Mouse (Mus musculus): ENCODE results near the gene Tcf21. TPM values are rescaled to one million over a fixed set of nuclear protein-coding genes. Genes with fewer than 3 reads are reported as not detected.

Tcf21 gene
- polyA plus RNA-seq, 1 experiment, result not detected

DNA sequence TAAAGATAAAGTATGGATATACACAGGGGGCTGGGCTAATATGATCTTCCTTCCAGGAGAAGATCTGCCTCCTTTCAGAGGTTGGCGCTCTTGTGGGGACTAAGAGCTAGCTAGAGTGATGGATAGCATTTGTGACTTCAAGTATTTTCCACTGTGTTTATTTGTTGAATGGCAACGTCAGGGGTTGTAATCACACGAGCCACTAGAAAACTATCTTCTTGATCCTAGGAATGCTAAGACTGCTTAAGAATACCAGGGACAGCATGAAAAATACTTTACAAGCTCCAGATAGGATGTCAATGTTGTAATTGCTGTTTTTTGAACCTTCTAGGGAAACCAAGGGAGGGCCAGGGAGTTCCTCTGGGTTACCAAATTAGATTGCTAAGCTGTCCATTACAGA, 25.4 kb upstream of the Tcf21 start:
- Histone ChIP-seq H3ac (ENCODE audit: control insufficient read depth, insufficient read length, low read depth) (no peak overlapping the region), H3K79me3 (ENCODE audit: low read depth) (no peaks in the 10 kb centered on the region), H3K79me2 (ENCODE audit: control insufficient read depth, insufficient read depth) (no peaks in the 10 kb centered on the region), H3K36me3 (ENCODE audit: control insufficient read depth, insufficient read depth) (no peaks in the 10 kb centered on the region), H3K27me3 (ENCODE audit: control insufficient read depth, insufficient read depth, insufficient read length) (peaks cover 22% of the 10 kb centered on the region), H3K4me3 (ENCODE audit: insufficient read depth, poor library complexity, severe bottlenecking) (no peak overlapping the region)
- TF ChIP-seq CEBPB (IDR thresholded peaks at IDR 0.05; ENCODE audit: low read depth), result no peak
- TF ChIP-seq MYOD1 (IDR thresholded peaks at IDR 0.05; ENCODE audit: control insufficient read depth, insufficient read length, low read depth), result no peak
- no peak for TF ChIP-seq CTCF (IDR thresholded peaks at IDR 0.05; ENCODE audit: control insufficient read depth, insufficient read depth, insufficient read length)
- TF ChIP-seq MYOG (IDR thresholded peaks at IDR 0.05; ENCODE audit: control insufficient read depth, extremely low read depth, insufficient read length), result no peak
- no peak for TF ChIP-seq MAX (IDR thresholded peaks at IDR 0.05)

DNA sequence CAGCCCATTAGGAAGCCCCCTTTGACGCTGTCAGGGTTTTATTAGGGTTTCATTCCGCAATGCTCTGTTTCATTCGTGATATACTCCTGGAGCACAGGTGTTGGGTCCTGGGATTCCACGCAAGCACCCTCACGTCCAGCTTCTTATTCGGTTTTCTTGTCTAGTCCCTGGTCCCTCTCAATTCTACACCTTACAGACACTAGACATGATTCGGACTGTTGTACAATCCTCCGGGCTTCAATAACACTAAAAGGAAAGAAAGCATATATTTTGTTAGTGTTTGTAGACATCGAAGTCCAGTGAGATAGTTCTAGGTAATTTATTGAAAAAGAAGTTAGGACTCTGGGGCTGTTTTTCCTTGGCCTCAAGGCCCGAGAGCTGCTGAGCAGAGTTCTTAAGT, 24.8 kb upstream of the Tcf21 start:
- Histone ChIP-seq H3K4me3 (ENCODE audit: insufficient read depth, poor library complexity, severe bottlenecking) (no peak overlapping the region), H3K79me3 (ENCODE audit: low read depth) (no peaks in the 10 kb centered on the region), H3K36me3 (ENCODE audit: control insufficient read depth, insufficient read depth) (no peaks in the 10 kb centered on the region), H3K79me2 (ENCODE audit: control insufficient read depth, insufficient read depth) (no peaks in the 10 kb centered on the region), H3K27me3 (ENCODE audit: control insufficient read depth, insufficient read depth, insufficient read length) (peaks cover 22% of the 10 kb centered on the region), H3ac (ENCODE audit: control insufficient read depth, insufficient read length, low read depth) (no peak overlapping the region)
- TF ChIP-seq MYOD1 (IDR thresholded peaks at IDR 0.05; ENCODE audit: control insufficient read depth, insufficient read length, low read depth) (no peak), USF1 (IDR thresholded peaks at IDR 0.05; ENCODE audit: low read depth) (no peak), CEBPB (IDR thresholded peaks at IDR 0.05; ENCODE audit: low read depth) (no peak), FOSL1 (IDR thresholded peaks at IDR 0.05; ENCODE audit: insufficient read depth, low read length, poor library complexity, severe bottlenecking) (no peak), CTCF (IDR thresholded peaks at IDR 0.05; ENCODE audit: control insufficient read depth, insufficient read depth, insufficient read length) (no peak), MYOG (IDR thresholded peaks at IDR 0.05; ENCODE audit: control insufficient read depth, extremely low read depth, insufficient read length) (no peak), MAX (IDR thresholded peaks at IDR 0.05) (no peak)

DNA sequence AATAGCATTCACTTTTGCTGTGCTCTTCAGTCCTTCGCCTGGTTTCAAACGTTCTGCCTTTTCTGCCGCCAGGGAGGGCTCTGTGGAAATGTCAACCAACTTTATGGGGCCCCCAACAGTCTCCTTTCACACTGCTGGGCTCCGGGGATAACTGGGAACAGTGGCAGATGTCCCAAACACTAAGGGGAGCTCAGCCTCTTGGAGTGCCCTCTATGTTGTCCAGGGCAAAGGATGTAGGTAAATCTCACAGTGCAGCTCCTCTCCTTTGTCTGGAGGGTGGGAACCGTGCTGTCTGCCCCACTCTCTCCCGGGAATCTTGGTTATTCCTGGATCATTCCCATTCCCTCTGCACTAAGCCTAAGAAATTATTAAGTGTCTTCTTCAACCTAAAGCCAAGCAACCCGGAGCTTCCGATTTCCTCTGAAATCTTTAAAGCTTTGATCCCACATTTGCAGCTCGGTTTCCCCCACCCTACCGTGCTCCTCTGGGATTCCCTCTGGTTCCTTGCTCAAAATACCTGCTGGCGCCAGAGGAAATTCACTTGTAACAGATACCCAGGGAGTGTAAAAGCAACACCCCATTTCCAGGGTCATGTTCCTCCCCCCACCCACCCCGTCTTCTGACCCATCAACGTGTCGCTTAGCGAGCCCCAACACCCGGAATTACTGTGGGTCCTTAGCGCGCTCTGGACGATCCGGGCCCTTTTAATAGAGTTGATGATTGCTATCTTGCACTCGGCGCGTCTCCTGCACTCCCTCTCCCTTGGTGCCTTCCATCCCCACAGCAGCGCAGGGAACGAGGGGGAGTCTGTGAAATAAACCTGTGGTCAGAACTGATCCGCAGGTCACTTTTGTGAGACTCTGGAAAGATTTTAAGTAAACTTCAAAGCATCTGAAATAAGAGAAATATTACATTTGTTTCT, 23.7 kb upstream of the Tcf21 start:
- H3K4me3 ChIP-seq (ENCODE audit: insufficient read depth, poor library complexity, severe bottlenecking), result no peak overlapping the region
- no peaks in the 10 kb centered on the region for H3K79me2 ChIP-seq (ENCODE audit: control insufficient read depth, insufficient read depth)
- TF ChIP-seq CTCF (IDR thresholded peaks at IDR 0.05; ENCODE audit: control insufficient read depth, insufficient read depth, insufficient read length), result no peak
- no peak for TF ChIP-seq MYOD1 (IDR thresholded peaks at IDR 0.05; ENCODE audit: control insufficient read depth, insufficient read length, low read depth)
- no peak for TF ChIP-seq MYOG (IDR thresholded peaks at IDR 0.05; ENCODE audit: control insufficient read depth, extremely low read depth, insufficient read length)
- TF ChIP-seq MAX (IDR thresholded peaks at IDR 0.05), result no peak
- TF ChIP-seq CEBPB (IDR thresholded peaks at IDR 0.05; ENCODE audit: low read depth), result no peak
- no peak for TF ChIP-seq FOSL1 (IDR thresholded peaks at IDR 0.05; ENCODE audit: insufficient read depth, low read length, poor library complexity, severe bottlenecking)
- no peak for TF ChIP-seq USF1 (IDR thresholded peaks at IDR 0.05; ENCODE audit: low read depth)
- no peak overlapping the region for H3ac ChIP-seq (ENCODE audit: control insufficient read depth, insufficient read length, low read depth)
- H3K36me3 ChIP-seq (ENCODE audit: control insufficient read depth, insufficient read depth), result no peaks in the 10 kb centered on the region
- peaks cover 21% of the 10 kb centered on the region for H3K27me3 ChIP-seq (ENCODE audit: control insufficient read depth, insufficient read depth, insufficient read length)
- H3K79me3 ChIP-seq (ENCODE audit: low read depth), result no peaks in the 10 kb centered on the region

DNA sequence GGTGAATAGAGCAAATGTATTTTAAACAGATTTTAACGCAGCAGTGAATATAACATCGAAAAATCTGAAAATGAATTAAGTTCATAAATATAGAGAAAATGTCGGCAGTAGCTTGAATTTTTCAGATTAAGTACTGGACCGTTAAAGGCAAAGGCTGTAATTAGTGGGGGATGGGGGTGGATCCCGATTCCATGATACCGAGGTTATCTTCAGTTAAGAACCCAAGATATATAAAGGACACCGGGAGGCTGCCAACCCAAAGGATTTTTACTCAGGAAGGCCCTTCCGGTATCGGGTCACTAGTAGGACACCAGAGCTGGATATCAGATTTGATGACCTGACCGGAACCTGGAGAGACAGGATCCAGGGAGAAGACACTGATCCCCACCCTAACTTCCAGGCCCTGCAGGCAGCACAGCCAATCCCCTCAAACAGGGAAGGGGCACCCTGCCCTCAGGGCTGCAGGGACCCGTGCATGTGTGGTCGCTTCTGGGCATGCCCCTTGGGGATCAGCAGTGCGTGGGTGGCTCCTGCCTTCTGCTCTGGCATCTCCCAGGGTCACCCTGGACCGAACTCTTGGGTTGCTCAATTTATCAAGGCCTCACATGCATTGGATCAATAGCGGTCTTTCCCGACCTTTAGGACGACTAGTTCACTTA, 22.9 kb upstream of the Tcf21 start:
- Histone ChIP-seq H3K36me3 (ENCODE audit: control insufficient read depth, insufficient read depth) (no peaks in the 10 kb centered on the region), H3ac (ENCODE audit: control insufficient read depth, insufficient read length, low read depth) (no peak overlapping the region), H3K4me3 (ENCODE audit: insufficient read depth, poor library complexity, severe bottlenecking) (no peak overlapping the region), H3K79me2 (ENCODE audit: control insufficient read depth, insufficient read depth) (no peaks in the 10 kb centered on the region), H3K79me3 (ENCODE audit: low read depth) (no peaks in the 10 kb centered on the region), H3K27me3 (ENCODE audit: control insufficient read depth, insufficient read depth, insufficient read length) (peaks cover 24% of the 10 kb centered on the region)
- TF ChIP-seq CTCF (IDR thresholded peaks at IDR 0.05; ENCODE audit: control insufficient read depth, insufficient read depth, insufficient read length), result no peak
- TF ChIP-seq FOSL1 (IDR thresholded peaks at IDR 0.05; ENCODE audit: insufficient read depth, low read length, poor library complexity, severe bottlenecking), result no peak
- TF ChIP-seq MAX (IDR thresholded peaks at IDR 0.05), result no peak
- no peak for TF ChIP-seq CEBPB (IDR thresholded peaks at IDR 0.05; ENCODE audit: low read depth)
- no peak for TF ChIP-seq MYOG (IDR thresholded peaks at IDR 0.05; ENCODE audit: control insufficient read depth, extremely low read depth, insufficient read length)
- TF ChIP-seq MYOD1 (IDR thresholded peaks at IDR 0.05; ENCODE audit: control insufficient read depth, insufficient read length, low read depth), result no peak
- no peak for TF ChIP-seq USF1 (IDR thresholded peaks at IDR 0.05; ENCODE audit: low read depth)

DNA sequence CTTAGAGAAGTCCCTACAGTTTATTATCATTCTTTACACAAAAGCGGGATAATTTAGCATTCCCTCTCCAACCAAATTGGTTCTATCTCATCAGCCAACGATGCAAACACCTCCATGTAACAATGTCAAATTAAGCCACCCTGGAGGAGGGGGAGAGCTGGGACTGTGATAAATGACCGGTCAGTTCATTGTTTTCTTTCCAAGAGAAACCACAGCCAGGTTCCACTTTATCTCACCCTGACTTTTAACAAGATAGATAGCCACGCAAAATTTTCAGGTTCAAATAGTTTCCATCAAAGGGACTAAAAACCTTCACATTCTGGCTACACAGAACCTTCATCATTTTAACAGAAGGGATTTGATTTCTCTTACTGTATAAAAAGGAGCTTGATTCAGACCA, 22.1 kb upstream of the Tcf21 start:
- no peaks in the 10 kb centered on the region for H3K79me3 ChIP-seq (ENCODE audit: low read depth)
- no peak overlapping the region for H3ac ChIP-seq (ENCODE audit: control insufficient read depth, insufficient read length, low read depth)
- H3K79me2 ChIP-seq (ENCODE audit: control insufficient read depth, insufficient read depth), result no peaks in the 10 kb centered on the region
- no peaks in the 10 kb centered on the region for H3K36me3 ChIP-seq (ENCODE audit: control insufficient read depth, insufficient read depth)
- H3K27me3 ChIP-seq (ENCODE audit: control insufficient read depth, insufficient read depth, insufficient read length), result peaks cover 25% of the 10 kb centered on the region
- H3K4me3 ChIP-seq (ENCODE audit: insufficient read depth, poor library complexity, severe bottlenecking), result no peak overlapping the region
- TF ChIP-seq USF1 (IDR thresholded peaks at IDR 0.05; ENCODE audit: low read depth), result no peak
- no peak for TF ChIP-seq MYOD1 (IDR thresholded peaks at IDR 0.05; ENCODE audit: control insufficient read depth, insufficient read length, low read depth)
- TF ChIP-seq CTCF (IDR thresholded peaks at IDR 0.05; ENCODE audit: control insufficient read depth, insufficient read depth, insufficient read length), result no peak
- TF ChIP-seq MYOG (IDR thresholded peaks at IDR 0.05; ENCODE audit: control insufficient read depth, extremely low read depth, insufficient read length), result no peak
- no peak for TF ChIP-seq CEBPB (IDR thresholded peaks at IDR 0.05; ENCODE audit: low read depth)
- no peak for TF ChIP-seq MAX (IDR thresholded peaks at IDR 0.05)
